Mouse (Mus musculus) frontal cortex, adult (tissue): Measurements from ENCODE around the gene Rbm44.

Experiments
- ATAC-seq: cut with Nextera tagmentation; 2 replicates; pipeline ENCODE4 v1.9.2; 2017; ENCODE audit warnings: mild to moderate bottlenecking, moderate library complexity, mixed read lengths; ENCODE audit not compliant: low TSS enrichment

Rbm44 gene

DNA sequence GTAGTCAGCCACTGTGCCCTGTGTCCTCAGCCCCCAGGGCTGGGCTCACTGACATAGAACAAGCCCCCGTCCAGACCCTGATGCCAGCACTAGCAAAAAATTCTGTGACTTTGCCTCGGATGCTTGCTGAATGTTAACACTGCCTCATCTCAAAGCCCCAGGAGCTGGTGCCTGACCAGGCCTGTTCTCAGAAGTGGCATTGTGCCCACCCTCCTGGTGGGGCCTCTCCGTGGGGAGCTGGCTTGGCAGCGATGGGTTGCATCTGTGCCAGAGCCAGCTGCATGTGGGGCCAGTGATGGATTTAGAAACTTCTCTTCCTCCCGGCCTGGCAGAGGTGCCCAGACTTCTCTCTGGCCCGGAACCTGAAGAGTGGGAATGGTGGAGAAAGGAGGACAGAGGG, 64.9 kb downstream of the Rbm44 start:
- peak; percentile 63 for ATAC-seq

DNA sequence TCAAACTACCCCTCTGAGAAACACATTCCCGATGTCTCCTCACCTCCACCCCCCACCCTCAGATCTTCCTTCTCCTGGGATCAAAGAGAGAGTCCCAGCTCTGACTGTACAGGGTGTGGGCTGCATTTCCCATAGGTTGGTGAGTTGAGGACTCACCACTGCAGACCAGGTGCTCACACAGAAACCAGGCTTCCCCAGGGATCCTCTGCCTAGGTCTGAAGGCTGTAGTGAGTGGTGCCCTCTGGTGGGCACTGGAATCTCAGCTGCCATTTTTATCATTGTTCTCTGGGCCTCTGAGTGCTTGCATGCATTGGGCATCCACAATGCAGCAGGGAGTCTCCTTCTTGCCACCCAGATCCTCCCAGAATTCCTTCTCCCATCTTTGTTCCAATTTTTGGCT, 66.2 kb downstream of the Rbm44 start:
- ATAC-seq: peak; percentile 24

DNA sequence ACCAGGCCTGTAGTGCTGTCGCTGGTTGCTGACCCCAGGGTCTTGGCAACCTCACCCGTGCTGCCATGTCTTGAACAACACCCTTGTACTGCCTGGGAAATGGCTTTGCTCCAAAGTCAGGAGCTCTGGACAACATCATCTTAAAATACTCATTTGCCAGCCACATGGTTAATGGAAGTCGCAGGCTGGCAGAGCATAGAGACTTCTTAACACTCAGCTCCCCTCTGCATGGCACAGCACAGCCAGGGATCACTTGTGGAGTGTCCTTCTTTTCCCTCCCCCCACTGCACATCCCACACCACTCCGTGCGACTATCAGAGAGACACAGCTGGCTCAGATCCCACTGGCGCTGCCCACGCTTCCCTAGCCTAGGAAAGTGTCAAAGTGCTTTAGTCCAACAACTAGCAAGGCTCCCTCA, 66.7 kb downstream of the Rbm44 start:
- no peak for ATAC-seq

DNA sequence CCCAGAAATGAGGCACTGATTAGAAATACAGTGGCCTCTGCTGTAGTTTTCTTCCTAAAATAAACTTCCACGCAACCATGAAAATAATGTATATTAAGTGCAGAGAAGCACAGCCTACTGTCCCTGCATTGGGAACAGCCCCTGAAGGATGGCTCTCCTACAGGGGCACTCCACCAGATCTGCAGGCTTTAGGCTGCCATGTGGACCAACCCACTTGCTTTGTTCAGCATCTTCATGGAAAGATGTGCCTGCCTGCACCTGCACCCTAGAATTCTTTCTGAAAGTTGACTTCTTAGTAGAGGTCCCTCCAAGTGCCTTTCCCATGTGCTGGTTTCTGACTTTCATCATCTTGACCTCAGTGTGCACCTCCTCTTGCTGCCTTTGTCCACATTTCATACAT, 70.4 kb downstream of the Rbm44 start:
- no peak for ATAC-seq

DNA sequence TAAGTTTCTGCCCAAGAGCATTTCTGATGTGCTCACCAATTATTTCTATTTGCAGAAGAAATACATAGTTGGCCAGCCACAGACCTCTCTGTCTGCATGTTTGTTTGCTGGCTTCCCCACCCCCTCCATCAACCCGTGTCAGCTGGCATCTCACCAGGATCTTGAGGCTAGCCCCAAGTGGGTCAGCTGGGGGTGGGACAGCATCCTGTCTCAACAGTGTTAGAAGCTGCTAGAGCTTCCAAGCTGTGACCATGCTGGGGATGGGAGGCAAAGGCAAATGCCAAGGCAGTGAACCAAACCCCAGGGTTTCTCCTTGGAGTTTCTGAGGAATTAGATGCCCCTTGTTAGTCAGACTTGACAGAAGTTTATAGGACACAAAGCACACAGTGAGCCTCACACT, 71.1 kb downstream of the Rbm44 start:
- ATAC-seq: no peak

DNA sequence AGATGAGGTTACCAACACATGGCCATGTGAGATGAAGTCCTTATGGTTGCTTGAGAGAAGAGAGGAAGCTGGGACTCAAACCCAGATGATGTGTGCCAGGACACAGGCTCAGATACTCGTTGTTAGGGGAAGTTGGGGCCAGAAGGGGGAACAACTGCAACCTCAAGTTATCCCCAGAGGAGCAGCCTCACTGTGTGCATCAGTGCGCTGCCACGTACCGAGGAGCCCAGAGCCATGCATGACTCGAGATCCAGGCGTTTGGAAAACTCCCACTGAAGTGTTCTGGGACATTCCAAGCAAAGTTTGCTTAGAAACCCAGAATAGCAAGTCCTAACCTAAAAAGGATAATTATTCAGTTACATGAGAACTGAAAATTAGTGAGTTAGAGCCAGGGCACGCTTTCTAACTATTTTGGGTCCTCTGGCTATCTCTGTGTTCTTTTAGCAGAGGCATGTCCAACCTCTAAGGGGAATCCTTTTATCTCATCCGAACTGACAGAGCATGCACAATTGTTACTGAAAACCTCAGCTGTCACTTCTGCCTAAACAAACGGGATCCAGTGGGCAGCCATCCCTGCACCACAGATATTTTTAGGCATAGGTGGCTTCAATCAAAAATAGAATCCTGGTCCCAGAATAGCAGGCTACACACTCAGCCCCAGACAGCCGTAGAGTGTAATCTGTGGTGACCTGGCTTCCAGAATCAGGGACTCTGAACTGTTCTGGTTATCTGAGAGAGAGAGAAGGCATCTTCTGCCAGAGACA, 71.8 kb downstream of the Rbm44 start:
- ATAC-seq: peak; percentile 35

DNA sequence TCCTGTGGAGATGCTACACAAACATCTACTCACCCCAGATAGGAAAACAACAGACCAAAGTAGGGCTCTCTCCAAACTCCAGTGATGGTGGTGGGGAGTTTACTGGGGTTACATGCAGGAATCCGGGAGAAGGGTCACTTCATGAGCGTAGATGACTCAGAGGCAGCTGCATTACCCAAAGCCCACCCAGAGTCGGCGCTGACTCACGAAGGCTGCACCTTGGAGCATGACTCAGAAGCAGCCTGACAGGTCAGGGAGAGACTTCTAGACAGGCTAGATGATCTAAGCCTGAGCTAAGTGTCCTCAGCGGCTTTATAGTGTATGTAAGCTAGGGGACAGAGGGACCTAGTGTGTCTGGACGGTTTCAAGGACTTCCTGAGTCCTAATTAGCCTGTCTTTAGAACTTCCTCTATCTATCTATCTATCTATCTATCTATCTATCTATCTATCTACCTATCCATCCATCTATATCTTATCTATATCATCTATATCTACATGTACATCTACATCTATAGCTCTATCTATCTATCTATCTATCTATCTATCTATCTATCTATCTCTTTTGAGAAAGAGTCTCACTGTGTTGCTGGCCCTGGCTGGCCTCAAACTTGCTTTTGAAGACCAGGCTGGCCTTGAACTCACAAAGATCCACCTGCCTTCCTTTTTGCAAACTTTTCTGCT, 74.9 kb downstream of the Rbm44 start:
- ATAC-seq: no peak

DNA sequence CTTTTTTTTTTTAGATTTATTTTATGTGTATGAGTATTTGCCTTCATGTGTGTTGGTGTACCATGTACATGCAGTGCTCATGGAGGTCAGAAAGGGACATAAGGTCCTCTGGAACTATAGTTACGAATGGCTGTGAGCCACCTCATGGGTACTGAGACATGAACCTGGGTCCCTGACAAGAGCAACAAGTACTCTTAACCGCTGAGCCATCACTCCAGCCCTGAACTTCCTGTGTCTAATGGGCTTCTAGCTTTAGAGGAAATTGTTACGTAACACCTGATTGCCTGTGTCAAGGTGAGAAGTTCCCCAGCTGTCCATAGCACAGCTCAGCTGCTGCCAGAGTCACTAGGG, 75.4 kb downstream of the Rbm44 start:
- no peak for ATAC-seq
